Mouse (Mus musculus): ENCODE data around the gene Tulp2.
A peak's percentile ranks its signal among the peaks of the same experiment; 100 is the strongest.

- peak; percentile 74 for TF ChIP-seq CTCF (IDR thresholded peaks at IDR 0.05; ENCODE audit: extremely low read depth, insufficient read depth, low read length)
- peak; percentile 51; the same call in 1 of the 2 replicates for TF ChIP-seq POLR2A (IDR thresholded peaks at IDR 0.05; ENCODE audit: extremely low read depth, insufficient read depth, low read length)
Measured at GRCm38 (mm10) chr7:45434203-45435015, 47.3 kb upstream of the Tulp2 start, which contains the start of gene Gys1.

Measured in cortical plate, adult 2 months (tissue).